Mouse (Mus musculus): ENCODE results near the gene Hs3st3b1. TPM values are rescaled to one million over a fixed set of nuclear protein-coding genes. Genes with fewer than 3 reads are reported as not detected.

Hs3st3b1 gene
- total RNA-seq, 4 experiments from 2014 or later: 0.24 to 0.32 (median 0.27) TPM

- no peak for DNase-seq (ENCODE audit: low spot score in 2 of 2)
Observed at GRCm38 (mm10) chr11:63924286-63924930, 2.3 kb upstream of the Hs3st3b1 start.

GRCm38 (mm10) chr11:63923386-63923785, 1.3 kb upstream of the Hs3st3b1 start:
- no peak for DNase-seq (ENCODE audit: low spot score in 2 of 2)

GRCm38 (mm10) chr11:63921044-63921951, 792 bp downstream of the Hs3st3b1 start:
- no peak for DNase-seq (ENCODE audit: low spot score in 2 of 2)

GRCm38 (mm10) chr11:63920531-63920930, 1.6 kb downstream of the Hs3st3b1 start:
- peak in 1 of 2 experiments; percentile 38 for DNase-seq (ENCODE audit: low spot score in 2 of 2)

- no peak for DNase-seq (ENCODE audit: low spot score in 2 of 2)
Observed at GRCm38 (mm10) chr11:63919211-63920098, 2.6 kb downstream of the Hs3st3b1 start.

- DNase-seq (ENCODE audit: low spot score in 2 of 2): no peak
Observed at GRCm38 (mm10) chr11:63918321-63919105, 3.6 kb downstream of the Hs3st3b1 start.

- DNase-seq (ENCODE audit: low spot score in 2 of 2): no peak
Observed at GRCm38 (mm10) chr11:63917561-63917960, 4.5 kb downstream of the Hs3st3b1 start.

- DNase-seq (ENCODE audit: low spot score in 2 of 2): peak; percentile 42 to 45
Observed at GRCm38 (mm10) chr11:63914388-63914787, 7.7 kb downstream of the Hs3st3b1 start.

GRCm38 (mm10) chr11:63913936-63914335, 8.2 kb downstream of the Hs3st3b1 start:
- DNase-seq (ENCODE audit: low spot score in 2 of 2): no peak

GRCm38 (mm10) chr11:63911001-63911400, 11.1 kb downstream of the Hs3st3b1 start:
- no peak for DNase-seq (ENCODE audit: low spot score in 2 of 2)

- no peak for DNase-seq (ENCODE audit: low spot score in 2 of 2)
Observed at GRCm38 (mm10) chr11:63909961-63910360, 12.1 kb downstream of the Hs3st3b1 start.

GRCm38 (mm10) chr11:63908500-63908899, 13.6 kb downstream of the Hs3st3b1 start:
- no peak for DNase-seq (ENCODE audit: low spot score in 2 of 2)

GRCm38 (mm10) chr11:63906552-63907353, 15.3 kb downstream of the Hs3st3b1 start:
- no peak for DNase-seq (ENCODE audit: low spot score in 2 of 2)

- DNase-seq (ENCODE audit: low spot score in 2 of 2): no peak
Observed at GRCm38 (mm10) chr11:63904787-63905186, 17.3 kb downstream of the Hs3st3b1 start.

GRCm38 (mm10) chr11:63898509-63899168, 23.5 kb downstream of the Hs3st3b1 start:
- no peak for DNase-seq (ENCODE audit: low spot score in 2 of 2)

GRCm38 (mm10) chr11:63897856-63898508, 24.1 kb downstream of the Hs3st3b1 start:
- DNase-seq (ENCODE audit: low spot score in 2 of 2): no peak

GRCm38 (mm10) chr11:63897011-63897410, 25.1 kb downstream of the Hs3st3b1 start:
- DNase-seq (ENCODE audit: low spot score in 2 of 2): no peak

- DNase-seq (ENCODE audit: low spot score in 2 of 2): no peak
Observed at GRCm38 (mm10) chr11:63894188-63894587, 27.9 kb downstream of the Hs3st3b1 start.

- DNase-seq (ENCODE audit: low spot score in 2 of 2): no peak
Observed at GRCm38 (mm10) chr11:63893557-63893956, 28.5 kb downstream of the Hs3st3b1 start.

Measured in gastrocnemius, adult 8-10 months (tissue).